Mouse (Mus musculus) embryo, embryonic 11.5 days (tissue): Measurements from ENCODE around the gene Gpr155.

Experiments used
- DNase-seq: peaks from one replicate; pipeline ENCODE4 v3.0.0-alpha.2; 2012; ENCODE audit warnings: low read depth, low spot score

The Gpr155 gene

GRCm38 (mm10) chr2:73386356-73387046 is at the start of gene Gpr155:
Gene Gpr155, minus strand, starts transcription at chr2:73386572.
- DNase-seq: peak; percentile 96

DNA sequence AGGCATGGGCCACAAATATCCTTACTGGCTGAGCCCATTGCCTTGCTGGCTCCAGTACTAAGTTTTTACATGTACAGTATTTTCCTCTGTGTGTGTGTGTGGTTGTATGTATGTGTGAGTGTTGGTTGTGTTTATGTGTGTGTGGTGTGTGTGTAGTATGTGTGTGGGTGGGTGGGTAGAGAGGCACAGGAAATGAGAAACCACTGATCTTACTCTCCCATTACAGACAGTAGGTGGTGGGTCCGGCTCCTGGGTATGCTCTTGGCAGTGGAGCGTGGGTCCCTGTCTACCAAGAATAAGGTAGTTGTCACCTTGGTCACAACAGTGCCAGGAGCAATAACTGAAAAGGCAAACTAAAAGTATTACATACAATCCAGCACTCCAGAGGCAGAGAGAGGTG is 49.5 kb upstream of the Gpr155 start:
- DNase-seq: no peak

DNA sequence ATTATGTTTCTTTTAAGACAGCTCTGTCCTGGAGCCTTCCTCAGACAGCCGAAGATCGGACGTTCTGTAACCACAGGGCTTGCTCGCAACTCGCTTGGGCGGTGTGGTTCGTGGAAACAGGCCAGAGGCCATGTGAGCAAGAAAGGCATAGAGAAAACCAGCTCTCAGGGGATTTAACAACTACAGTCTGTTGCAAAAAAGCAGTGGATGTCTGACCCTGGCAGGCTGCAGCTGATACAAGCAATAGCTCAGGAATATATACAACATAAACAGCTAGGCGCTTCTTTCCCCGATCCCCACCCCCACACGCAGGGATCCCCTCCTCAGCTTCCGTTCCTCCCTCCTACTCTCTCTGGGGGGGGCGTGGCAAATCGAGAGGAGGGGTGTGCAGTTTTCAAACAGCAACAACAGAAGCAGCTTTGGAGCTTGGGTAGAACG is 45.6 kb upstream of the Gpr155 start:
- DNase-seq: no peak

- peak; percentile 34 for DNase-seq
Observed at GRCm38 (mm10) chr2:73428803-73429468, 42.6 kb upstream of the Gpr155 start.

- DNase-seq: no peak
Observed at GRCm38 (mm10) chr2:73427293-73427692, 40.9 kb upstream of the Gpr155 start.

- no peak for DNase-seq
Observed at GRCm38 (mm10) chr2:73425822-73426221, 39.5 kb upstream of the Gpr155 start.

DNA sequence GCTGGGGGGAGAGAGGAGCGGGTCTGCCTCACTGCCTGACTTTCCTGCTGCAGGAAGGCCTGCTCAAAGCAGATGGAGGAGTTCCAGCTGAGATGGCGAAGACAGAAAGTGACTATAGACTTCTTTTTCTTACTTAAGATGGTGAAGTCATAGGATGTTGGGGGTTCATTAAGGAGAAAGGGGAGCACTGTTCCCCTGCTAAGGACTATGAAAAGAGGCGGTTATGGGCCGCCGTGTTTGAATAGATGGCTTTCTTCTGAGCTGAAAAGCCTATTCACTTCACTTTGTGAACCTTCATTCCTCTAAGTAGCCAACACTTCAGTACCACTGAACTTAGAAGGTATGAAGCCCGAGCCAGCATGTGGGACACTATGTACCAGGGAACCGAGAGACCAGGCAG is 33.4 kb upstream of the Gpr155 start:
- no peak for DNase-seq

DNA sequence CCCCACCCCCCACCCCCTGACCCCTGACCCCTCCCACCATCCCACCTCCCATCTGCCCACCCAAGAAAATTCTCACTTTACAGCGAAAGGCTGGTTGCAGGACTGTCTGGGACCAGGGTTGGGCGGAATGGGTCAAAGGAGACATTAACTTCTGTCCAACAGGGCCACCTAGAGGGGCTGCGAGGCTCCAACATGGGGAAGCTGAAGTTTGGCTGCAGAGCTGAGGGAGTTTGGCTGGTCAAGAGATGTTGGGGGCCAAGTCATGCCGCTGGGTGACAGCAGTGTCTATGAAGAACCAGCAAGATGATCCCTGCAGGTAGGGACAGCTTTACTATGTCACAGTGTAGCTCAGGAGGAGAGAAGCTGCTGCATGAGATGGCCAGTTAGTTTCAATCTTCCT is 32.9 kb upstream of the Gpr155 start:
- no peak for DNase-seq

- DNase-seq: no peak
Observed at GRCm38 (mm10) chr2:73415892-73416291, 29.5 kb upstream of the Gpr155 start.

DNA sequence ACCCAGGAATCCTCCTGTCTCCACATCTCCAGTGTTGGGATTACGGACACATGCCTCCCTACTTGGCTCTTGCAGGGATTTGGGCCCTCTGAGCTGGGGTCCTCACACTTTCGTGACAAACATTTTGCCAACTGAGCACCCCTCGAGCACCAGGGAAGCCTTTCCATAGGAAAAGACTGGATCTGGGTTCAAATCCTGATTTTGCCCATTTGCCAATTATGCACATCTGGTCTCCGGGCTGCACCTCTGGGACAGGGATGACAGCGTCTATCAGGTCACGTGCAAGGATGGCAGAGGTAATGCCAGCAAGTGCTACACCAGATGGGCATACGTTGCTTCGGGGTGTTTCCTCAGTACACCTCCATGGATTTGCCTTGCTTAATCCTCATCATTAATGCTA is 23.7 kb upstream of the Gpr155 start:
- no peak for DNase-seq

DNA sequence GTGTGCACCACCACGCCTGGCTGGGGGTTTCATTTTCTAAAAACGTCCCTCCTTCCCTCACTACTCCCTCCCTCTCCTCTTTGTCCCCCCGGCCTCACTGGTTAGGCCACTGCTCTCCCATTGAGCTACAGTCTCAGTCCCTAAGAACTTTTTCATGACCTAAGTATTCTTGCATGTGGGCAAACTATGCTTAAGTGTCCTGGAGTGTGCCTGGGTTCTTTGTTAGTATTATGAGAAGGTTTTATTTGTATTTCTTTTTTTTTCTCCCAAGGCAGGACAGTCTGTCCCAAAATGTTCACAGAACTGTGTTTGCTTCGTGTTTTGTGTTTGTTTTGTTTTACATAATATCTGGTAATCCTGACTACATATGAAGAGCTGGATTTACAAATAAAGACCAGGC is 21.3 kb upstream of the Gpr155 start:
- no peak for DNase-seq

DNA sequence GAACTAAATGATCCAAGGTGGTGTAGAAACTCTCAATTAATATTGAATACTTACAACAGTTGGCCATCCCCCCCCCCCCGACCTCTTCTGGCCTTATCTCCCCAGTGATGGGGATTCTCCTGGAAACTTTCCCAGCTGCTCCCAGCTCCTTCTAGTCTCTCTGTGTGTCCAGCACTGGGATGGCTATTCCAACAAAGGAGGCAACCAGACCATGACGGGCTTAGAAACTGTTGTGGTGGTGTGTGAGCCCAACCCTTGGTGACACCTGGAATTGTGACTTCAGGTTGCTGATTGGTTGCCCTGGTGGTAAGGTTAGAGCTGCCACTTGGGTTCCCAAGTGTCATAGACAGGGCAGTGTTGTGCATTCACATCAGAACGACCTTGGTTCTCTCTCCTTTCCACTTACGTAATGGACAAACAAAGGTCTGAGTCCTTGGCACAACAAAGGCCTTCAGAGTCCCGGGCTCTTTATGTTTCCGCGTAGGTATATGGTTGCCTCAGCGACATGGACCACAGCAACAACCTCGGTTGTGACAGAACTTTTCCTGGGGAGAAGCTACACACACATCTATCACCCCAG is 20.1 kb upstream of the Gpr155 start:
- DNase-seq: no peak

- no peak for DNase-seq
Observed at GRCm38 (mm10) chr2:73404980-73405379, 18.6 kb upstream of the Gpr155 start.

DNA sequence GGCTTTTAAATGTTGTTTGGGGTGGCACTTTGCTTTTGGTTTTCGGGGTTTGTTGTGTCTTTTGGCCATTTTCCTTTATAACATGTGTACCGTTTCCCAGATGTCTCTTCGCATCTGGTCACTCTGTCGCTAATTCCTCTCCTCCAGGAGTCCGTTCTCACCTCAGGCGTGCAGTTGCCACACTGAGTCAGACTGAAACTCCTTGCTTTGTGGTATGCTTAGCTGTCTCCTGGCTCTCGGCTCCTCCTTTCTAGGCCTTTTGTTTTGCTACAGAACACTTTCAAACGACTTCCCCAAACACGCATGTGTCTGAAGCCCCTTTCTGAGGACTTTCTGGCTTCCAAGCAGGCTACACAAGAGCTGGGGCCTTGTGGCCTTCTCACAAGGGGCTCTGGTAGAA is 18.1 kb upstream of the Gpr155 start:
- no peak for DNase-seq

GRCm38 (mm10) chr2:73403385-73404013 is 17.1 kb upstream of the Gpr155 start:
- no peak for DNase-seq

- DNase-seq: no peak
Observed at GRCm38 (mm10) chr2:73401689-73402088, 15.3 kb upstream of the Gpr155 start.

DNA sequence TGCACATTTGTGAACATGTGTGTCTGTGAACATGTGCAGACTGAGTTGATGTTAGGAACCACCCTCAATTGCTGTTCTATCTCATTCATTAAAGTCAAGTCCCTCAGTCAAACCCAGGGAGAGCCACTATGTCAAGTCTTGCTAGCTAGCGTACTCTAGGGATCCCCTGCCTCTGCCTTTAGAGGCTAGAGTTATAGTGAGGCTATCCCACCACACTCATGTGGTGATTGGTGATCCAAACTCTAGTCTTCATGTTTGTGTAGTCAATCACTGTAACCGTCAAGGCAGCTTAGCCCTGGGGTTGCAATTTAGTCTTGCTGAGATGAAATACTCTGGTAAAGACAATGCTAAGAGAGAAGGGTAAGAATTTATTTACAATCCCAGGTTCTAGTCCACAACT is 11.1 kb upstream of the Gpr155 start:
- no peak for DNase-seq

DNA sequence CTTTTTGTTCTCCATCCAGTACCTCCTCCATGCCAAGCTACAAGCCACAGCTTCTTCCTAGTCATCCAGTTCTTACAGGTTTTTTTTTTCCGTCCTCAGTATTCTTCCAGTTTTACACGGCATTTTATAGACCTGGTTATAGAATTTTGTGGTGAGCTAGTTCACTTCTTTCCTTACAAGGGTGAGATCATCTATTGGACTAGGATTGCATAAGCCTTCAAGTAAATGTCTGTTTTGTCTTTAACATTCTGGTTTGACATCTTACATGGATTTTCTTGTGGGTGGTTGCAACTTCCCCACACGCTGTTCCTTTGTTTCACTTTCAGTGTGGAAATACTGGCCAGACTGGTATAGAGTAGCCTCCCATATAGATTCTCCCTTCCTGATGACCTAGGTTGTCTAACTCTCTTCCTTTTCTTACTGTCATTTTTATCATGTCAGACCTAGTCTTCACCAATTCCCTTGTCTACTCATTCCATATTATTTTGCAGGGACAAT is 10.5 kb upstream of the Gpr155 start:
- DNase-seq: no peak

DNA sequence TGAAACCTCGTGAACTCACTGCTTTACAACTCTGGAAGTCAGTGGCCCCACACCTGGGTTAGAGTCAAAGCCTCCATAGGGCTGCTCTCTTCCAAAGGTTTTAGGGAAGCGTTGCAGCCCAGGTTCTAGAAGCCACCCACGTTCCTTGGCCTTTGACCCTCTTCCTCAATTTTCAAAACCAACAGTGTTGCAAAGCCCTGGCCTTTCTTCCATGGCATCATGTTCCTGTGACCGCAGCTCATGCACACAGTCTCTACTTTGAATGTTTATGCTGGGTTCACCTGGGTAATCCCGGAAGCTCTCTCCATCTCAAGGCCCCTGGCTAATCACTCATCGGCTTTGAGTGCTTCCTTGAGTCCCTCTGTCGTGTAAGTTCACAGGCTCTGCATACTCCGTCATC is 9.1 kb upstream of the Gpr155 start:
- no peak for DNase-seq

GRCm38 (mm10) chr2:73394476-73394875 is 8.1 kb upstream of the Gpr155 start:
- DNase-seq: no peak

DNA sequence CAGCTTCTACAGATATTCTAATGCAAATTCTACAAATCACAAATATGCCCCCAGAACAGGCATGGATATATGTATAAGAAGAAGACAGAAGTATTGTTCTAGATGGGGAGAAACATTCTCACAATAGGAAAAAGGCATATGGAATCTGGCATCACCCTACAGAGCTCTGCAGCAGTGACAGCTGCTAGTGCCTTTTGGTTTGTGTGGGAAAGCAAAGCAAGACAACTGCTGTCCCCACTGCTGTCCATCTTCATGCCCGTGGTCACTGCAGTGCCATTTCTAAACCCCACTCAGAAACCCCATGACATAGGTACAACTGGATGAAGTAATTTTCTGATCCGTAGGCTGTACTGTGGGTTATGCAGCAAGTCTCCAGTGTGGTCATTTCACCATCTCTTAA is 6.4 kb upstream of the Gpr155 start:
- no peak for DNase-seq

- no peak for DNase-seq
Observed at GRCm38 (mm10) chr2:73389951-73390350, 3.6 kb upstream of the Gpr155 start.
